Mouse (Mus musculus) testis, adult 2 months (tissue): Measurements from ENCODE around the gene Gm20388.

Experiments
- CTCF ChIP-seq: fragments of 200-500 bp; IDR thresholded peaks from 2 replicates; pipeline ENCODE4 v1.5.1; 2012; ENCODE audit warnings: low read depth, mild to moderate bottlenecking, inconsistent platforms, low read length, moderate library complexity; ENCODE audit not compliant: control insufficient read depth, insufficient read depth, insufficient replicate concordance
- POLR2A ChIP-seq: fragments of 200-500 bp; IDR thresholded peaks from 2 replicates; pipeline ENCODE4 v1.6.1; 2012; ENCODE audit warnings: low read depth, mild to moderate bottlenecking, inconsistent platforms, low read length, moderate library complexity; ENCODE audit not compliant: control insufficient read depth

GRCm38 (mm10) chr8:122071193-122071592, 2160.6 kb downstream of the Gm20388 start:
- TF ChIP-seq CTCF, result no peak
- TF ChIP-seq POLR2A, result no peak
